Mouse (Mus musculus) lung, postnatal 0 days (tissue): ENCODE results near the gene Plxna1. TPM values are rescaled to one million over a fixed set of nuclear protein-coding genes. Genes with fewer than 3 reads are reported as not detected.

Source experiments
- ATAC-seq: fragments of 200-750 bp; cut with Nextera tagmentation; 2 replicates; pipeline ENCODE4 v1.8.0; 2017; ENCODE audit warnings: moderate library complexity
- DNase-seq: peaks from one replicate; pipeline ENCODE4 v3.0.0-alpha.2; 2016; ENCODE audit warnings: low spot score
- H3K27ac ChIP-seq: fragments of 300-500 bp; sonication (generic); 2 replicates; pipeline ENCODE4 v1.5.1; 2014; ENCODE audit warnings: antibody characterized with exemption, mild to moderate bottlenecking, low read length, mixed read lengths
- H3K27me3 ChIP-seq: fragments of 300-500 bp; sonication (generic); replicated peaks from 2 replicates; pipeline ENCODE4 v1.6.1; 2014; ENCODE audit warnings: low read length, mixed read lengths; ENCODE audit not compliant: insufficient read depth
- H3K36me3 ChIP-seq: fragments of 300-500 bp; sonication (generic); 2 replicates; pipeline ENCODE4 v1.6.1; 2014; ENCODE audit warnings: low read length, mixed read lengths; ENCODE audit not compliant: insufficient read depth
- H3K4me1 ChIP-seq: fragments of 300-500 bp; sonication (generic); 2 replicates; pipeline ENCODE4 v1.6.1; 2014; ENCODE audit warnings: antibody characterized with exemption, low read depth, low read length, mixed read lengths; ENCODE audit not compliant: insufficient read depth
- H3K4me2 ChIP-seq: fragments of 300-500 bp; sonication (generic); replicated peaks from 2 replicates; pipeline ENCODE4 v1.6.1; 2014; ENCODE audit warnings: low read depth, mild to moderate bottlenecking, low read length, moderate library complexity, mixed read lengths
- H3K4me3 ChIP-seq: fragments of 300-500 bp; sonication (generic); 2 replicates; pipeline ENCODE4 v1.5.1; 2014; ENCODE audit warnings: low read depth, low read length
- H3K9ac ChIP-seq: fragments of 300-500 bp; sonication (generic); replicated peaks from 2 replicates; pipeline ENCODE4 v1.6.1; 2014; ENCODE audit warnings: low read depth, mild to moderate bottlenecking
- H3K9me3 ChIP-seq: fragments of 300-500 bp; sonication (generic); 2 replicates; pipeline ENCODE4 v1.6.1; 2016; ENCODE audit warnings: low read length, mixed read lengths
- CTCF ChIP-seq: IDR thresholded peaks from 2 replicates; pipeline ENCODE4 v1.5.1; 2016; ENCODE audit warnings: antibody characterized with exemption, mild to moderate bottlenecking
- EP300 ChIP-seq: IDR thresholded peaks from 2 replicates; pipeline ENCODE4 v1.6.1; 2016; ENCODE audit warnings: antibody characterized with exemption, mild to moderate bottlenecking, control low read depth
- WGBS: fragments of 180-500 bp; shearing (Covaris S2); extraction: QIAGEN DNeasy Blood & Tissue Kit; methylation state at CpG from one replicate; pipeline ENCODE4 v1.1.7; 2014; 5-methylcytosine and 5-hydroxymethylcytosine counted together
- polyA plus RNA-seq: library from polyadenylated mRNA; unstranded; fragments of >200 nt; fragmentation: Nextera tagmentation; extraction: Ambion mirVana; gene quantifications from 2 replicates; pipeline ENCODE4 v1.2.1, GENCODE M21; 2015

Plxna1 gene
- polyA plus RNA-seq, 1 experiment from 2014 or later: 13.6 TPM

DNA sequence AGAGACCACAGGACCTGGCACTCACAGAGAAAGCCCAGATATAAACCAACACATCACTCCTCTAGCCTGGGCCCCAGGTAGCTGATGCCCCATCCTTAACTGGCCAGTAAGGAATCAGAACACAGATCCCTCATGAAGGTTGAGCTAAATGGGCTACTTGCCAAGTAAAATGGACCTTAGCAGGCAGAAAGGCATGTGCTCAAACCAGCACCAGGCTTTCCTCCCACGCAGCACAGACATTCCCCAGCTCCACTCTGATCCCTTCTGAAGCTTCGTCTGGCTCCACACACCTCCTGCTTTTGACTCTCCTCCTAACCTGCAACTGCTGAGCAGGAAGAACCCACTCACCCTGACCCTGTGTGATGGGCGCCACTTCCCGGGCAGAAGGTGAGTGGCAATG is 20.4 kb downstream of the Plxna1 start:
- H3K4me2 ChIP-seq: no peak overlapping the region
- no peak for DNase-seq
- peaks cover 31% of the 10 kb centered on the region for H3K36me3 ChIP-seq
- H3K9ac ChIP-seq: no peak overlapping the region
- H3K4me3 ChIP-seq: no peak overlapping the region
- H3K9me3 ChIP-seq: no peaks in the 10 kb centered on the region
- no peak for ATAC-seq
- H3K27ac ChIP-seq: no peak overlapping the region
- H3K4me1 ChIP-seq: peaks cover 10% of the 10 kb centered on the region
- WGBS: 76% methylated on average over 4 of the region's 4 CpGs
- no peak for TF ChIP-seq EP300
- TF ChIP-seq CTCF: no peak
- H3K27me3 ChIP-seq: no peaks in the 10 kb centered on the region

DNA sequence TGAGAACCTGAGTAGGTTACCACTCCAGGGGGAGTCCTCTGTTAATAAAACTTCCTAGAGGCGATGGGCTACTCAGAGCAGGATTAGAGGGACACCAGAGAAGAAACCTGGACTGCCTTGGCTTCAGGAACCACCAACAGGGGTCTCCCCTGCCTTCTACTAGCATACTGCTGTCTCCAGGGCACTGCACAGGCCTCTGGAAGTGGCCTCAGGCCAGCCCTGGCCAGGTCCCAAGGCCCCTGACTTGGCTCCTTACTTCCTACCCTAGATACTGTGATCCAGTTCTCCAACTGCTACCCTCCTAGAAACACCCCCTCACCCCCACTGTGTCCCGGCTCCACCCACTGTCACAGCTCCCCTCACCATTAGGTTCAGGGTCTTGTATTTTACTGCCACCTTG is 23.0 kb downstream of the Plxna1 start:
- Histone ChIP-seq H3K27ac (no peak overlapping the region), H3K36me3 (peaks cover 43% of the 10 kb centered on the region), H3K9ac (no peak overlapping the region), H3K9me3 (no peaks in the 10 kb centered on the region), H3K27me3 (no peaks in the 10 kb centered on the region), H3K4me3 (no peak overlapping the region), H3K4me1 (no peaks in the 10 kb centered on the region; the same call in 1 of the 2 replicates), H3K4me2 (no peak overlapping the region)
- 74% methylated on average over 2 of the region's 2 CpGs for WGBS
- TF ChIP-seq CTCF: peak; percentile 50
- no peak for TF ChIP-seq EP300
- DNase-seq (peak; percentile 12), ATAC-seq (peak; percentile 31; the same call in 1 of the 2 replicates)

DNA sequence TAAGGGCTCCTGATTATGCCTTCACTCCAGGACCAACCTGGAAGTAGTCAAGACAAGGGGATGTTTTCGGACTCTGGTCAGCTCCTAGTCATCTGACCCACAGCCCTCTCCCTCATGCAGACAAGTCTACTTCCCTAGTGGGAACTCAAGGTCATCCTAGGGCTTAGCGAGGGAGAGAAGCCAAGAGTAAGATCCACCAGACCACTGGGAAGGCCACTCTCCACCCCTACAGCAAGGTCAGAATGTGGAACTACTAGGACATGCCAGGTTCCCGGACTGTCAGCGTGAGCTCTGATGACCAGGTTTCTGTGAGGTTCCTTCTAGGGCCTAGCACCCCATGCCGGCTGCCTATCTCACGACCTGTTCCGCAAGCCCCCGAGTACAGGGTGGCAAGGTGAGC is 23.7 kb downstream of the Plxna1 start:
- 98% methylated on average over 8 of the region's 8 CpGs for WGBS
- no peak for ATAC-seq
- no peaks in the 10 kb centered on the region for H3K9me3 ChIP-seq
- no peak overlapping the region for H3K9ac ChIP-seq
- peaks cover 50% of the 10 kb centered on the region for H3K36me3 ChIP-seq
- H3K27me3 ChIP-seq: no peaks in the 10 kb centered on the region
- TF ChIP-seq EP300 (no peak), CTCF (no peak)
- H3K4me2 ChIP-seq: no peak overlapping the region
- DNase-seq: no peak
- H3K4me3 ChIP-seq: no peak overlapping the region
- no peak overlapping the region for H3K27ac ChIP-seq
- H3K4me1 ChIP-seq: no peaks in the 10 kb centered on the region

DNA sequence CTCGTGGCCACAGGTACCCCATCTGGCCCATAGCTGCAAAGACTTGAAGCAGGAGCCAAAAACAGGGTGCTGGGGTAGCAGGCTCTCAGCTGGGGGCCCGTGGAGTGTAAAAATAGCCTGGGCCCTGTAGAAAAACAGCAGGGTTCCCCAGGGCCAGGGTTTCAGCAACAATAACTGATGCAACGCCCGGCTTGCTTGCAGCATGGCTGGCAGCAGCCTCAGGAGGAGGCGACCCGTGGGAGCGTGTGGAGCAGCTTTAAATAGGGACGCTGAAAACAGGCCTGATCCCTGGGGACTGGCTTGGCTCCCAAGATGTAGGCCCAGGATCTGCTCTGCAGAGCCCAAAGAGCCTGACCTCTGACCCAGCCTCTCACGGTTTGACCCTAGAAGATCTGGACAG is 24.8 kb downstream of the Plxna1 start:
- no peaks in the 10 kb centered on the region for H3K27me3 ChIP-seq
- ATAC-seq (no peak), DNase-seq (no peak)
- no peak for TF ChIP-seq EP300
- no peak for TF ChIP-seq CTCF
- H3K4me3 ChIP-seq: no peak overlapping the region
- WGBS: 91% methylated on average over 9 of the region's 9 CpGs
- H3K9ac ChIP-seq: no peak overlapping the region
- H3K9me3 ChIP-seq: no peaks in the 10 kb centered on the region
- no peak overlapping the region for H3K27ac ChIP-seq
- no peaks in the 10 kb centered on the region for H3K4me1 ChIP-seq
- H3K36me3 ChIP-seq: peaks cover 56% of the 10 kb centered on the region
- H3K4me2 ChIP-seq: no peak overlapping the region

DNA sequence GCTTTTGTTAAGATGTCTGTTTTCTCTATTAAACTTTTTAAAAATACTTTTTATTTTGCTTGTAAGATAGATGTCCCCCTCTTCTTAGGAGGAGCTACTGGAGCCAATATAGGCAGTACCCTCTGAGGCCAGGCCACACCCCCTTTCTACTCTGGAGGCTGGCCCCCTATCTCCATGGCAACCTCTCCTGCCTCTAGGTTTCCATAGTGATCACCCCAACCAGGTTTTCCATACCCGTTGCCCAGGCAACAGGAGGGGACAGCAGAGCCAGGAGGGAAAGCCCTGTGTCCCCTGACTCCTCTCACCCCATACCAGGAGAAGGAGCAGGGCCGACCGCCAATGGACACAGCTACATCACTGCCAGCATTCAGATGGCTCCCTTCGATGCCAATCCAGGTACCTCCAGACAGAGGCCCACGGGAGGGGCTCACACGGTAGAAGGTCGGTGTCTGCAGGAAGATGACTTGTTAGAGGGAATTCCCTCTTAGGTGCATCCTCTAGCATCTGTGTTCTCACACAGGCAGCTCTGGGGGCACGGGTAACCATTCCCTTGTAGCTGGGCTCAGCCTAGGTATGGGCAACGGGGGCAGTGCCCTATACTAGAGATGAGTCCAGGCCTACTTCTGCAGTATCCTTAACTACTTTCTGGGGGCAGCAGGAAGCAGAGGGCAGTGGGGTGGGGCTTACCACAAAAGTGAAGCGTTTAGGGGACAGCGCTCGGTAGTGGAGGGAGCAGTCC is 28.3 kb downstream of the Plxna1 start:
- H3K36me3 ChIP-seq: peaks cover 60% of the 10 kb centered on the region

DNA sequence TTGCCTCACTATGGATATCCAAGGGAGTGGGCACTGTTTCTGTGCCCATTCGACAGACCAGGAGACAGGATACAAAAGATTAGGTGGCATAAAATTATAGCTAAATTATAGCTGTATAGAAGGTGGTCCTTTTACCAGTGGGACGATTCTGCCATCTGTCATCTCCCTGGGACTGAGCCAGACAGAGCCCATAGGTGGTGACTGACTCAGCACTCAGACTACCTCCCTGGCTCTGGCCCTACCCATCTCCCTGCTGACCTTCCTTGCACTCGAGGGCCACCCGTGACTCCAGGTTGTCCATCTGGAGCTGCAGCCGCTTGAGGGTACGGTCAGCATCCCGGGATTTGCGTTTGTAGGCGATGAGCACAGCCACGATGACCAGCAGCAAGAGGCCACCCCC is 31.5 kb downstream of the Plxna1 start:
- Histone ChIP-seq H3K27me3 (no peaks in the 10 kb centered on the region), H3K4me2 (no peak overlapping the region), H3K27ac (no peak overlapping the region), H3K36me3 (peaks cover 63% of the 10 kb centered on the region), H3K9me3 (no peaks in the 10 kb centered on the region), H3K9ac (no peak overlapping the region), H3K4me3 (no peak overlapping the region), H3K4me1 (no peaks in the 10 kb centered on the region)
- no peak for DNase-seq
- TF ChIP-seq EP300 (no peak), CTCF (no peak)
- 92% methylated on average over 10 of the region's 10 CpGs for WGBS
- no peak for ATAC-seq

More for the DNA sequence above, 28.3 kb downstream of the Plxna1 start:
- no peaks in the 10 kb centered on the region for H3K27me3 ChIP-seq
- DNase-seq: no peak
- H3K4me2 ChIP-seq: no peak overlapping the region
- no peak overlapping the region for H3K9ac ChIP-seq
- no peaks in the 10 kb centered on the region for H3K4me1 ChIP-seq
- no peak overlapping the region for H3K27ac ChIP-seq
- whole genome bisulfite sequencing: 80% methylated on average over 12 of the region's 12 CpGs
- no peak for TF ChIP-seq EP300
- ATAC-seq: no peak
- H3K4me3 ChIP-seq: no peak overlapping the region
- no peaks in the 10 kb centered on the region for H3K9me3 ChIP-seq
